Mouse (Mus musculus) brain, embryonic 18.5 days (tissue): ENCODE data around the gene Gm20388.

Experiments used
- DNase-seq: peaks from one replicate; pipeline ENCODE4 v3.0.0-alpha.2; 2012; ENCODE audit warnings: low read depth, low spot score

The Gm20388 gene

DNA sequence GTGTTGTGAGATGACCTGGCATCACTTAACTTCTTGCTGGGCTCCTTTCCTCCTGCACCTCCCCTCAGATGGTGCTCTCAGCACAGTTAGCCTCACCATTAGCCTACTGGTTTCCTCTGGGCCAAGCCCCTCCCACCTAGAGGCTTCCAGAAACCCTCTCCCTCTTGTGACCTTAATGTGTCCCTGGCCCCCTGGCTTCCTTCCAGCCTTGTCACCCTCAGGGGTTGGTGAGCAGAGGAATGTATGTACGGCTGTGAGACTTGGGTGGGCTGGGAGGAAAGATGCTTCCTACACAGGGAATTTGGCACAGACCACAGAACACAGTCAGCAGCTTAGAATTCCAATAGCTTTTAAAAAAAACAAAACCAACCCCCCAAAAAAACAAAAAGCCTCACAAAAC lies 1970.2 kb downstream of the Gm20388 start:
- no peak for DNase-seq

GRCm38 (mm10) chr8:121881921-121882320 lies 1971.3 kb downstream of the Gm20388 start:
- no peak for DNase-seq

GRCm38 (mm10) chr8:121884181-121884580 lies 1973.5 kb downstream of the Gm20388 start:
- no peak for DNase-seq

DNA sequence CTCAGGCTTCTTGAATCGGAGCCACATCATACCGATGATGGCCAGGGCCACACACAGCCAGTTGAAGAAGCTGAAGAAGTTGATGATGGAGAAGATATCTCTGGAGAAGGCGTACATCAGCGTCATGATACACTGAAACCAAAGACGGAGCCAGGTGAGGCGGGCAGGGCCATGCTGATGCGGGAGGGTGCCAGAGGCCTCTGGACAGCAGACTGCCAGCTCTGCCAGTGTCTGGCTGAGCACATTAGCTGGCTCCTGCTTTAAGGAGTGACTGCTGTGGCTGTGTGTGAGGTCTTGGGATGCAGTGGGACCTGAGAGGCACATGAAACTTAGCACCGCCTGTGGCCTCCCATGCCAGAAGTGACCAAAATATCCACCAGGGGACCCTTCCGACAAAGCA lies 1974.4 kb downstream of the Gm20388 start:
- no peak for DNase-seq

DNA sequence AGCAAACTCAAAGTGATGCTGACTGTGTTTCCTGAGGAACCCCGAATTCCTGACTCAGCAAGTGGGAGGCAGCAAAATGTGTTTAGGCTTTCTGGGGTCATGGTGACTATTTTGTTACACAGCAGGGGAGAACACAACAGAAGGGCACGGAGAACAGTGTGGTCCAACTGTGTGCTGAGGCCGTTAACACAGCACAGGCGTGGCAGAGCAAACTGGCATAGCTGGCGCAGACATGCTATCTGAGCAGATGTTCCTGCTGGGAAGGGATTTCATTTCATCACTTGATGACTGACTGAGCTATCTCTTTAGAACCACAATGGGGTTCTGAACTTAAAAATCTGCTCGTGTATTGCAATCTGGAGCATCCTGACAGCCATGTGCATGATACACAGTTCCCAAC lies 1974.8 kb downstream of the Gm20388 start:
- no peak for DNase-seq

DNA sequence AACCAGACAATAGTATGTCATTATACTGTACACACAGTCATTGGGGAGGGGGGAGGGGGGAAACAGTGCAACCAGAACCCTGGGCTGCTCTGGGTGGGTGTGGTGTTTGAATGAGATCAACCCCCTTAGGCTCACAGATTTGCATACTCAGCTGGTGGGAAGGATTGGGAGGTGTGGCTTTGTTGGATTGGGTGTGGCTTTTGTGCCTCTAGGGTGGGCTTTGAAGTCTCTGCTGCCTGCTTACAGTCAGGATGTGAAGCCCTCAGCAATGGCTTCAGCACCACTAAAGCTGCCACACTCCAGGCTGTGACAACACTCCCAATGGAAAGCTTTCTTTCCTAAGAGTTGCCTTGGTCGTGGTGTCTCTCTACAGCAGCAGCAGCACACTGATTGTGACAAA lies 1976.9 kb downstream of the Gm20388 start:
- DNase-seq = no peak

DNA sequence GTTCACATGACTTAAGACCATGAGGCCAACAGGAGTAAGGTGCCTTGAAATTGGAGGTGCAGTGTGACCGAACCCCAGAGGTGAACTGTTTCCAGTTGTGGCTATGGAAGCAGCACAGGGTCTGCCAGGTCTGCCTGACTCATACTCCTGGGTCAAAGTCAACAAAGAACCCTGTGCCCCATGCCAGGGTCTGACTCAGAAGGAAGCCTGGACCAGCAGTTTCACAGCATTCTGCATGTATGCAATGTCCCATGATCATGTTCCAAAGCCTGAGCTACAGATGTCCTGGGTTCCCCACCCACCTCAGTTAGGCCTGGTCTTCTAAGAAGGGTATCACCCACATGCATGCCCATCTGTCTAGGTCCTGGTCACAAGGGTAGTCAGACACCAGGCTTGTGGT lies 1978.7 kb downstream of the Gm20388 start:
- DNase-seq = no peak

DNA sequence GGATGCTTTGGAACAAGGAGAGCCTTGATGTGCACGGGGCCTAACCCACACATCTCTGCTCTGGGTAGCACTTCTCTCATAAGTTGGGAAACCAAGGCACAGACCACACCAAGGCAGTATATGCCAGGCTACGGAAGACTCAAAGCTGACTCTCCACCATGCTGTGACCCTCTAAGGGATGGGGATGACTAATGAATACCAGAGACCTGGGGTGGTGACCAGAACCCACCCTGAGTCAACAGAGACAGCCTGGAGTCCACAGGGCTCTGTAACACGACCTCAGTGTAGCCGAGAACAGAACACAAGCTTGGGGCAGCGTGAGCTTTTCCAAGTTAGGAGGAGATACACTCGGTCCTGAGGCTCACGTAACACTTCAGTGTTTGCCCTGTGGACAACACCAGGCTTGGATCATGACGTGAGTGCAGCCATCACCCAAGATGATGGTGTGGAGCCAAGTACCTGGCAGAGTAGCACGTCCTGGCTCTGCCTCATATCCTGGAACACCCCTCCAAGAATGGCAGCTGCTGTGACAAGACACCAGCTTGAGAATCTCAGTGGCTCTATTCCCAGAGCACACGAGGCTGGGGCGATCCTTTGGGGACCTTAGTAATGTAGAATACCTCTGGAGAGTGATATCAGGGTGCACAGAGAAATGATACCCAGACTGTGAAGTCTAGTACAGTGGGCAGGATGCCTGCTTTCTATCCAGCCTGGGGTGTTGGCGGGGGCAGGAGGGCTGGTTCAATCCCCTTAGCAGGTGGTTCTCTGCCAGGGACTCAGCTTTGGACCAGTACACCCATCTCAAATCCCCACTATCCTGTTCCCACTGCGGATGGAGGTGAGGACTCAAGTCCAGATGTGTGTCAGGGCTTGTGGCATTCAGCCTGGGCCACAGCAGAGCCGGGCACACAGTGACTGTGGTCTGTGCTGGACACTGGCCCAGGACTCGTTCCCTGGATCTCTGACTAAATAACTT lies 1979.5 kb downstream of the Gm20388 start:
- no peak for DNase-seq

DNA sequence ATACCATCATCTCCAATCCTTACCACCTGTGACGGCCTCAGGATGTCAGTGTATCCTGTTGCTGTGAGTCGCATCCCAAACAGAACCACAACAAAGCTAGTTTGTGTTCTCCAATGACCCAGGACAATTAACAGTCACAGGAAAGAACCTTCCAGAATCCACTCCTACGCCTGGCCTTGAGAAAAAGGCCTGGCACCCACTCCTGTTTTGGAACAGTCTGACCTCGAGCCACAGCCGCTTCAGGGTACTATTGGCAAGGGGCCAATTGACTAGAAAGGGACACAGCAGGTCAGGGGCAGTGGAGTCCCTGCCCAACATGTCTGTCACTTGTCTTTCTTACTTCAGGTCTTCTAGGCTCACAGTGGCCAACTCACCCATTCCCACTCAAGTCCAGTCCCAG lies 1982.2 kb downstream of the Gm20388 start:
- DNase-seq = no peak

DNA sequence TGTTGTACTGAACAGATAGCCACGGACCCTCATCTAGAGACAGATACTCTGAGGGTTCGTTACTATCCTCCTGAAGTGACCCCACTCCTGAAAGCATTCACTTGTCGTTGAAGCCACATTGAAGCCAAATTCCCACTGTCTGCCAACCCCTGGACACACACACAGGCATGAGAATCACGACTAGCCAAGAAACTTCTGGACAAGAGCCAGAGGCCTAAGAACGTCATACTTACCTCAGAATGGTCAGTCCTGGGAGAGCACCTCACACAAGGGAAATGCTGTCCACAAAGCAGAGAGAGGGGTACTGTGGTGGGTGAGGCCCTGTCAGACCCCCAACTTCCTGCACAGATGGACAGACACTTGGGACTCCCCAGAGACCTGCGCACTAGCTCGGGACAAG lies 1985.3 kb downstream of the Gm20388 start:
- no peak for DNase-seq

- DNase-seq = no peak
These were observed 1986.0 kb downstream of the Gm20388 start for GRCm38 (mm10) chr8:121896476-121897145.

DNA sequence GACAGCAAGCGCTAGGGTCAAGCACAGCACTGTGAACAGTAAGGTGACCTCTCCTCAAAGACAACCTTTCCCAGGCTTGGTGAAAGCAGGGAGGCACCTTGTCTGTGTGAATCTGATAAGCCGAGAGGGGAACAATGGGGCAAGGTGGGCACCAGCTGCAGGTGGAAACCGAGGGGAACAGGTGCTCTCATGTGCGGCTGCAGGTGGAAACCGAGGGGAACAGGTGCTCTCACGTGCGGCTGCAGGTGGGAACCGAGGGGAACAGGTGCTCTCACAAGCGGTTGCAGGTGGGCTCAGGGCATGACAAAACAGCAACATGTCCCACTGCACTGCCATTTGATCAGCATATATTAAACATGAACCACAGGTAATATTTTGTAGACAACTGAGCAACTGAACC lies 1986.6 kb downstream of the Gm20388 start:
- DNase-seq = no peak

DNA sequence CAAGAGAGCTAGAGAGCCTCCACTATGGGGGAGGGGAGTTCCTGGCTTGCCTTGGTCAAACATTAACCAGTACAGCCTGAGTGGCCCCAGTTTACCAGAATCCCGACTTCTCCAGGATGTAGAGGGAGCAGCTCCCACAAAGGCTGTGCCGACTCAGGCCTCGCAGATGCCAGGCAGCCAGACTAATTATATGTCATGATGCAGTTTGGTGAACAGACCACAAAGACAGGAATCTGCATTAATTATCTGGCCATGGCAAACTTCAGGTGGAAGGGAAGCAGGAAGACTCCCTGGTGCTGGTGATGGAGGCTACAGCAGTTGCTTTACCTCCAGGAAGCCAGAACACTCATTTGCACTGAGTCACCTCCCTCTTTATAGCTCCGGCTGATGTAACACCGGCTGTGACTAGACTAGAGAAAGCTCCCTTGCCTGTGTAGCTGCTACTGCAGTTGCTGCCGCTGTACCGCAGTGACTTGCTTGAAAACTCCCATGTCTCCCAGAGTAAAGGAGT lies 1987.3 kb downstream of the Gm20388 start:
- DNase-seq = no peak

GRCm38 (mm10) chr8:121898401-121898931 lies 1987.8 kb downstream of the Gm20388 start:
- DNase-seq = no peak

DNA sequence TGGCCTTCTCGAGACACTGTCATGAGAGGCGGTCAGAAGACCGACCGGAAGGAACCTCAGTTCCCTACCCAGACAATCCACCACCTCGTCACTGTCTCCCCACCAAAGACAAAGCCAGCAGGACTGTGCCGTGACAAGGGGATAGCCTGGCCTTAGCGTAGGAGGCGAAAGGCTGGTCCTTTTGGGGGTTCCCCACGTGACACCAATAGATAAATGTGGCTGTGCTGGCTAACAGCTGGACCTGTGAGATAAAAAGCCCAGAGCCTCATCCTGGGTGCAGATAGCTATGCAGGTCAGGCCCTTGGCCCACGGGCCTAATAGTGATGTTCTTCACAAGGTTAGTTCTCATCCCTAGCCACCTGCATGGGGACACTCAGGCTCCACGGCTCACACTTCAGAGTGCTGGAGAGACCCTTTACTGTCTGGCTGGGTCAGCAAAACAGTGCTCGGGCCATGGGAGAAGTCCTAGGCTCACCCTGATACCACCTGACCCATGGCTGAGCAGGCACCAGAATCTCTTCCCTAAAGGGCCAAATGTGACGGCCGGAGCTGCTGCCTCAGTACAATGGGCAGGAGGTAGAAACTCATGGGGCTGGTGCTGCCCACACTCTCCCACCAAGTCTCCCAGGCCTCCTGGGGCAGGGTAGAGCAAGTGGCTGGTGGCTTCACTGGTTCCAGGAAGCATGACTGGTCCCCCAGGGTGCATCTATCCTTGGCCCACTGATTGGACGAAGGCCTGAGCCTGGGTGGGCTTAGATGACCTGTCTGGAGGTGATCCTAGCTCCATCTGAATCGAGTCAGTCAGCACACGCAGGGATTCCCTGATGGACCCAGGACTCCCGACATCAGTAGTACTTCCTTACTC lies 1988.8 kb downstream of the Gm20388 start:
- DNase-seq = no peak

DNA sequence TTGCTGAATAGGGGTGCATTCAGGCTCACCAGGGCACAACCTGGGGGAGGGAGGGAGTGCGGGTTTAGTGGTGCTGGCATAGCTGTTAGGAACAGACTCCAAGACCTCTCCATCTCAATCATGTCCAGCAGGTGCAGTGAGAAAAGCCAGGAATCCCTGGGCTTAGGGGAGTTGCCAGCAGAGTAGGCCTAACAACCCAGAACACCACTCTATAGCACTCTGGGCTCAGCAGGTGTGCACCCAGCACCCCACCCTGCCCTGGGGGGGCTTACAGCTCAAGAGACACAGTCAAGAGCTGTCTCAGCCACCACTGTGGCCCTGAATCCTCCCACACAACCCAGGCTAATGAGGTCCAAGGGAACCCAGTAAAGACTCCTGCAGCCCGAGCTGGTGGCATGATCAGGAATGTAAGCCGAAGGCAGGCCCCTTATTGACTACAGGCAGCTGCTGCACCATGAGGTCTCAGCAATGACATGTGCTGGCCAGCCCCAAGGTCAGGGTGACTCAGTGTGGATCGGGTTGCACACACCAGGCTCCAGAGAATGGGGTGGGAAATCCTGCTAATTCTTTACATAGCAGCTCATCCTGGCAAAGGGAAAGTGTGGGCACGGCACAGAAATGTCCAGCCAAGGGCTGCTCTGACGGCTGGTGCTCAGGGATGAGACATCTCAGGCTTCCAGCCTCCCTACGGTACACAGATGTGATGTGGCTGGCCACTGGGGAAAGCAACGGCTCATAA lies 1991.0 kb downstream of the Gm20388 start:
- DNase-seq = no peak

DNA sequence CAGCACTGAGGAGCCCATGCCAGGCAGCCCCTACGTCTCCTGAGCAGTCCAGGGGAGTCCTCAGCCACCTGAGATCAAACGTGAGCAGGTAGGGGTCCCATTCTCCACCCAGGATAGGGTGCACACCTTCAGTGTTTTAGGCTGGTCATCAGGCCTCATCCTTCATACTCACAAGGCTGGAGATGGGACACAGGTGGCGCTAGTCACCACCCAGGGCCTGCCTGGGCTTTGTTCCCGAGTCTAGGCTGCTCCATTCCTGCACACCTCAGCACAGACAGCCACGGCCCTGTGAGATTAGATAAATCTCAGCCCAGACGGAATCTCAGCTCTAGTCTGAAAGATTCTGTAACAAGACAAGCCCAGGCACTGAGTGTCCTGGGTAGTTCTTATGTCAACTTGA lies 1993.3 kb downstream of the Gm20388 start:
- DNase-seq = no peak

- DNase-seq = no peak
These were observed 1994.4 kb downstream of the Gm20388 start for GRCm38 (mm10) chr8:121904999-121905398.

- DNase-seq = no peak
These were observed 1994.8 kb downstream of the Gm20388 start for GRCm38 (mm10) chr8:121905420-121905819.

DNA sequence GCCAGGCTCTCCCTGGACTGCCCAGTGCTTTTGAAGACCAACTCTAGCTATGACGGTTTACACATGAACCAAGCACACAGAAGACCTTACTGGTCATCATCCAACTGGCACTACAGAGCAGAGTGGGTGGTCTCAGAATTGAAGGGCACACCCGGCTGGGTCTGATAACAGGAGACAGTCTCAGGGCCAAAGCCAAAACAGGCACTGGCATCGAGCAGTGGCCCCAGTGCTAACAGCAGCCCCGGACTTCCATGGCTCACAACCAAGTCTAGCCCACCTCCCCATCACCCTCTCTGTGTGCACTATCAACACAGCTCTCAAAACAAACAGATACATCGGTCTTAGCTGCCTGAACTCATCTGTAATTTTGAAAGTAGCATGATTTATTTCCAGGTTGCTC lies 1995.2 kb downstream of the Gm20388 start:
- DNase-seq = no peak
